Mouse (Mus musculus): ENCODE results near the gene Acadvl. TPM values are rescaled to one million over a fixed set of nuclear protein-coding genes. Genes with fewer than 3 reads are reported as not detected.
A peak's percentile ranks its signal among the peaks of the same experiment; 100 is the strongest.

Gene Acadvl
- polyA plus RNA-seq, 1 experiment from 2014 or later, result 83.7 TPM

GRCm38 (mm10) chr11:69990850-69991691 is 24.1 kb downstream of the Acadvl start, which contains the start of gene Gabarap:
Gene Gabarap (plus strand): TSS chr11:69991143.
- peak; percentile 93 for DNase-seq

GRCm38 (mm10) chr11:69989949-69990348 is 25.3 kb downstream of the Acadvl start:
- WGBS (ENCODE audit: insufficient replicate concordance), result 86% methylated on average over 8 of the region's 8 CpGs
- Histone ChIP-seq H3K4me3 (replicated peaks) (no peak overlapping the region), H3K36me3 (peaks cover 70% of the 10 kb centered on the region), H3K4me1 (replicated peaks) (peaks cover 33% of the 10 kb centered on the region), H3K4me2 (peak overlapping the region; percentile 78), H3K27me3 (no peaks in the 10 kb centered on the region), H3K27ac (peak overlapping the region; percentile 98), H3K9me3 (replicated peaks) (no peaks in the 10 kb centered on the region), H3K9ac (peak overlapping the region; percentile 67; the same call in 1 of the 2 replicates)
- ATAC-seq (ENCODE audit: low read depth), result no peak
- no peak for DNase-seq

More at GRCm38 (mm10) chr11:69990850-69991691, 24.1 kb downstream of the Acadvl start, which contains the start of gene Gabarap:
- H3K4me1 ChIP-seq (replicated peaks), result peaks cover 33% of the 10 kb centered on the region
- no peaks in the 10 kb centered on the region for H3K27me3 ChIP-seq
- peak within 1 kb of the TSS; percentile 86 for H3K9ac ChIP-seq
- peaks cover 60% of the 10 kb centered on the region for H3K36me3 ChIP-seq
- H3K4me3 ChIP-seq (replicated peaks), result peak within 1 kb of the TSS; percentile 74
- WGBS (ENCODE audit: insufficient replicate concordance), result under 1% methylated on average over 40 of the region's 40 CpGs
- ATAC-seq (ENCODE audit: low read depth), result peak; percentile 65
- H3K27ac ChIP-seq, result peak within 1 kb of the TSS; percentile 98
- H3K4me2 ChIP-seq, result peak within 1 kb of the TSS; percentile 78
- no peaks in the 10 kb centered on the region for H3K9me3 ChIP-seq (replicated peaks)

- no peak overlapping the region for H3K4me3 ChIP-seq (replicated peaks)
These were observed 30.8 kb downstream of the Acadvl start for GRCm38 (mm10) chr11:69984431-69984830.

GRCm38 (mm10) chr11:69983377-69983776 is 31.8 kb downstream of the Acadvl start:
- ATAC-seq (ENCODE audit: low read depth), result no peak
- peaks cover 59% of the 10 kb centered on the region for H3K36me3 ChIP-seq
- H3K4me1 ChIP-seq (replicated peaks), result peaks cover 34% of the 10 kb centered on the region
- 83% methylated on average over 4 of the region's 4 CpGs for WGBS (ENCODE audit: insufficient replicate concordance)
- no peak for DNase-seq
- H3K4me2 ChIP-seq, result peak overlapping the region; percentile 95
- H3K27ac ChIP-seq, result peak overlapping the region; percentile 98
- H3K9ac ChIP-seq, result peak overlapping the region; percentile 99
- H3K9me3 ChIP-seq (replicated peaks), result no peaks in the 10 kb centered on the region
- H3K27me3 ChIP-seq, result no peaks in the 10 kb centered on the region
- peak overlapping the region; percentile 99 for H3K4me3 ChIP-seq (replicated peaks)

More at GRCm38 (mm10) chr11:69984431-69984830, 30.8 kb downstream of the Acadvl start:
- no peak for DNase-seq
- H3K27ac ChIP-seq, result no peak overlapping the region
- H3K9ac ChIP-seq, result no peak overlapping the region
- no peak overlapping the region for H3K4me2 ChIP-seq
- 89% methylated on average over 8 of the region's 8 CpGs for WGBS (ENCODE audit: insufficient replicate concordance)
- peaks cover 64% of the 10 kb centered on the region for H3K36me3 ChIP-seq
- peaks cover 25% of the 10 kb centered on the region for H3K4me1 ChIP-seq (replicated peaks)
- no peaks in the 10 kb centered on the region for H3K27me3 ChIP-seq
- ATAC-seq (ENCODE audit: low read depth), result no peak
- H3K9me3 ChIP-seq (replicated peaks), result no peaks in the 10 kb centered on the region

GRCm38 (mm10) chr11:69982877-69983276 is 32.3 kb downstream of the Acadvl start:
- peak overlapping the region; percentile 99 for H3K4me3 ChIP-seq (replicated peaks)
- no peaks in the 10 kb centered on the region for H3K27me3 ChIP-seq
- DNase-seq (no peak), ATAC-seq (ENCODE audit: low read depth) (no peak)
- peaks cover 59% of the 10 kb centered on the region for H3K36me3 ChIP-seq
- peak overlapping the region; percentile 99 for H3K9ac ChIP-seq
- H3K4me1 ChIP-seq (replicated peaks), result peaks cover 34% of the 10 kb centered on the region
- H3K9me3 ChIP-seq (replicated peaks), result no peaks in the 10 kb centered on the region
- whole genome bisulfite sequencing (ENCODE audit: insufficient replicate concordance), result 29% methylated on average over 5 of the region's 5 CpGs
- H3K27ac ChIP-seq, result peak overlapping the region; percentile 98
- peak overlapping the region; percentile 95 for H3K4me2 ChIP-seq

- peak within 1 kb of the TSS; percentile 99 for H3K9ac ChIP-seq
- peak within 1 kb of the TSS; percentile 98 for H3K27ac ChIP-seq
- no peaks in the 10 kb centered on the region for H3K9me3 ChIP-seq (replicated peaks)
- no peaks in the 10 kb centered on the region for H3K27me3 ChIP-seq
- peaks cover 34% of the 10 kb centered on the region for H3K4me1 ChIP-seq (replicated peaks)
- 49% methylated on average over 8 of the region's 8 CpGs for WGBS (ENCODE audit: insufficient replicate concordance)
- DNase-seq (no peak), ATAC-seq (ENCODE audit: low read depth) (no peak)
- H3K4me2 ChIP-seq, result peak within 1 kb of the TSS; percentile 95
- peaks cover 57% of the 10 kb centered on the region for H3K36me3 ChIP-seq
- H3K4me3 ChIP-seq (replicated peaks), result peak within 1 kb of the TSS; percentile 99
These were observed 33.0 kb downstream of the Acadvl start, which contains the start of gene Elp5 for GRCm38 (mm10) chr11:69982225-69982624. Gene Elp5 (minus strand): TSS chr11:69982517.

- Histone ChIP-seq H3K9me3 (replicated peaks) (no peaks in the 10 kb centered on the region), H3K27ac (peak within 1 kb of the TSS; percentile 98), H3K36me3 (peaks cover 55% of the 10 kb centered on the region), H3K4me1 (replicated peaks) (peaks cover 36% of the 10 kb centered on the region), H3K4me3 (replicated peaks) (peak within 1 kb of the TSS; percentile 99), H3K27me3 (no peaks in the 10 kb centered on the region), H3K9ac (peak within 1 kb of the TSS; percentile 99), H3K4me2 (peak within 1 kb of the TSS; percentile 95)
- ATAC-seq (ENCODE audit: low read depth), result 0 out of 2 replicates have a peak, but pooled peaks have one; percentile 1
- no peak for DNase-seq
- under 1% methylated on average over 43 of the region's 43 CpGs for WGBS (ENCODE audit: insufficient replicate concordance)
These were observed 34.0 kb downstream of the Acadvl start, which contains the start of gene Ctdnep1 for GRCm38 (mm10) chr11:69981141-69981762. Gene Ctdnep1 (plus strand): TSS chr11:69981156.

- Histone ChIP-seq H3K36me3 (peaks cover 49% of the 10 kb centered on the region), H3K9ac (peak overlapping the region; percentile 99)
- DNase-seq, result peak; percentile 98
These were observed 34.7 kb downstream of the Acadvl start for GRCm38 (mm10) chr11:69980196-69981140.

GRCm38 (mm10) chr11:69979827-69980195 is 35.4 kb downstream of the Acadvl start:
- peaks cover 48% of the 10 kb centered on the region for H3K36me3 ChIP-seq
- 1% methylated on average over 16 of the region's 16 CpGs for WGBS (ENCODE audit: insufficient replicate concordance)
- peak overlapping the region; percentile 98 for H3K27ac ChIP-seq
- DNase-seq, result no peak
- H3K4me3 ChIP-seq (replicated peaks), result peak overlapping the region; percentile 99
- peak overlapping the region; percentile 99 for H3K9ac ChIP-seq
- peak; percentile 30 for ATAC-seq (ENCODE audit: low read depth)
- peaks cover 36% of the 10 kb centered on the region for H3K4me1 ChIP-seq (replicated peaks)
- no peaks in the 10 kb centered on the region for H3K27me3 ChIP-seq
- H3K9me3 ChIP-seq (replicated peaks), result no peaks in the 10 kb centered on the region
- H3K4me2 ChIP-seq, result peak overlapping the region; percentile 95

More at GRCm38 (mm10) chr11:69980196-69981140, 34.7 kb downstream of the Acadvl start:
- H3K27me3 ChIP-seq, result no peaks in the 10 kb centered on the region
- peak overlapping the region; percentile 95 for H3K4me2 ChIP-seq
- H3K4me3 ChIP-seq (replicated peaks), result peak overlapping the region; percentile 99
- H3K4me1 ChIP-seq (replicated peaks), result peaks cover 36% of the 10 kb centered on the region
- H3K27ac ChIP-seq, result peak overlapping the region; percentile 98
- H3K9me3 ChIP-seq (replicated peaks), result no peaks in the 10 kb centered on the region
- ATAC-seq (ENCODE audit: low read depth), result peak; percentile 90
- WGBS (ENCODE audit: insufficient replicate concordance), result 1% methylated on average over 44 of the region's 60 CpGs

GRCm38 (mm10) chr11:69976271-69976670 is 38.9 kb downstream of the Acadvl start:
- no peak overlapping the region for H3K27ac ChIP-seq
- WGBS (ENCODE audit: insufficient replicate concordance), result 61% methylated on average over 4 of the region's 4 CpGs

More at GRCm38 (mm10) chr11:69976271-69976670, 38.9 kb downstream of the Acadvl start:
- ATAC-seq (ENCODE audit: low read depth), result no peak
- Histone ChIP-seq H3K4me2 (no peak overlapping the region), H3K9ac (no peak overlapping the region), H3K9me3 (replicated peaks) (no peaks in the 10 kb centered on the region), H3K4me1 (replicated peaks) (peaks cover 12% of the 10 kb centered on the region), H3K36me3 (peaks cover 62% of the 10 kb centered on the region), H3K27me3 (no peaks in the 10 kb centered on the region), H3K4me3 (replicated peaks) (no peak overlapping the region)
- no peak for DNase-seq
